Mouse (Mus musculus) mouse embryonic stem cell (cell line): ENCODE data around the gene Tbl1x.

Source experiments
- in situ Hi-C, 2 experiments: fragments of 300-500 bp; cut with MboI; formaldehyde crosslinking; loops; 1 replicate in 1 of 2; 3 replicates in 1 of 2; pipeline ENCODE4 v1.14.3; 2019 to 2020; ENCODE audit warnings: low sequenced_read_pairs in 2 of 2, low pct_unique_long_range_greater_than_20kb in 1 of 2, mixed read lengths in 1 of 2; ENCODE audit not compliant: unreplicated experiment in 1 of 2

The Tbl1x gene

GRCm38 (mm10) chrX:77585974-77586373 lies 75.2 kb downstream of the Tbl1x start:
- in situ Hi-C loops = no loop called here

DNA sequence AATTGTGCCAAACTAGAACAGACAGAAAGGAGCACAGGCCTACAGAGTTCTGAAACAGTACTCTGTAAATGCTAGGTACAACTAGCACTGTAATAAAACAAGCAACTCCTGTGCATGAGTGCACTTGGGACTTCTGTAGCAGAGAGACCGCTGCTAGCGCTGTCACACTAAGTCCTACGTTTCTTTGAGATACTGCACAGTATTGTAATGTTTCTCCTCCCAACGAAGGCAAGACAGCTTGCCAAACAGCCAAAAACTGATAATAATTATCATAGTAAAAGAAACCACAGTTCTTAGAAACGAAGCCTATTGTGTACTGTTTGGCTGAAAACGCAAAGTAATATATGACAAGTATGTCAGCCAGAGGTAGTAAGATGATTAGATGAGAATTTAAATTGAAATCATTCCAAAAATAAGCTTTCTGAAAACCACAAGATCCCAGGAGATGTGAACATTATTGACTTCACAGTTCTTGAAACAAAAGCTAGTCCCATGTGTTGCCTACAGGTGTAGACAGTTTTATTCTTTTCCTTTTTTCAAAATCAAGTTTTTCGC lies 83.9 kb downstream of the Tbl1x start:
- in situ Hi-C loops = no loop called here

- in situ Hi-C loops = no loop called here
These were observed 86.9 kb downstream of the Tbl1x start for GRCm38 (mm10) chrX:77597674-77598073.

- in situ Hi-C loops = no loop called here
These were observed 87.9 kb downstream of the Tbl1x start for GRCm38 (mm10) chrX:77598736-77599135.

GRCm38 (mm10) chrX:77603496-77604258 lies 92.9 kb downstream of the Tbl1x start:
- in situ Hi-C loops = no loop called here

DNA sequence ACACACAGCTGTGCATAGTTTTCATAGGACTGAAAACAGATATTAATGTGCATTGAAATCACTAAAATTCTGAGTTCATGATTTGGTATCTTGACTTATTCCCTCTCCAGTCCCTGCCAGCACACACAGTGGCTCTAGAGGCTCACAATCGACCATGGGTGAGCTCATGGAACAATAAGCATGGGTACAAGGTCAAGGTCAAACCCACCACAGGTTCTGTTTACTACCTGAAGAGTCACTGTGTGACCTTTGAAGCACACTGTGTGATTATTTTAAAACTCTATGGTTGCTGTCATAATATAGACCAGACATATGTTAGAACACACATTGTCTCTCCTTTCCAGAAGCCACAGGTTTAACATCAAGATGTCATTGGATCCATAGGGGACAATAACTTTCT lies 96.7 kb downstream of the Tbl1x start:
- in situ Hi-C loops = no loop called here

GRCm38 (mm10) chrX:77608947-77609703 lies 98.3 kb downstream of the Tbl1x start:
- in situ Hi-C loops = no loop called here

GRCm38 (mm10) chrX:77611938-77612337 lies 101.1 kb downstream of the Tbl1x start:
- in situ Hi-C loops = no loop called here

DNA sequence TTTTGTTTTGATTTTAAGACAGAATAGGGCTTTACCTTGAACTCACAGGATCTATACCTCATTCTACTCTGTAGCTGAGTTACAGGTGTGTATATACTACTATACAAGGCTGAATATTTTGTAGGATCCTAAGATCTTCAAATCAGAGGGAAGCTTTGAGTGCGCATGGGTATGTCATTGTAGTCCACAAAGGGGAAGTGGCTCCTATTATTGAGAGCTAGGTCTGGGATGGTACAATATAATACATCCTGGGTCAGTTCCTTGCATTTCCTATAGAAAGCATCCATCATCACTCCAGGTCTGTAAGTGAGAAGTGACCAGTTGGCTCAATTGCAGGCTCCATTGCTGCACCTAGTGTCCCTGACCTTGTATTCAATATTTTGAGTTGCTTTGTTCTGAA lies 102.2 kb downstream of the Tbl1x start:
- in situ Hi-C loops = no loop called here

- in situ Hi-C loops = no loop called here
These were observed 105.0 kb downstream of the Tbl1x start for GRCm38 (mm10) chrX:77615735-77616293.

DNA sequence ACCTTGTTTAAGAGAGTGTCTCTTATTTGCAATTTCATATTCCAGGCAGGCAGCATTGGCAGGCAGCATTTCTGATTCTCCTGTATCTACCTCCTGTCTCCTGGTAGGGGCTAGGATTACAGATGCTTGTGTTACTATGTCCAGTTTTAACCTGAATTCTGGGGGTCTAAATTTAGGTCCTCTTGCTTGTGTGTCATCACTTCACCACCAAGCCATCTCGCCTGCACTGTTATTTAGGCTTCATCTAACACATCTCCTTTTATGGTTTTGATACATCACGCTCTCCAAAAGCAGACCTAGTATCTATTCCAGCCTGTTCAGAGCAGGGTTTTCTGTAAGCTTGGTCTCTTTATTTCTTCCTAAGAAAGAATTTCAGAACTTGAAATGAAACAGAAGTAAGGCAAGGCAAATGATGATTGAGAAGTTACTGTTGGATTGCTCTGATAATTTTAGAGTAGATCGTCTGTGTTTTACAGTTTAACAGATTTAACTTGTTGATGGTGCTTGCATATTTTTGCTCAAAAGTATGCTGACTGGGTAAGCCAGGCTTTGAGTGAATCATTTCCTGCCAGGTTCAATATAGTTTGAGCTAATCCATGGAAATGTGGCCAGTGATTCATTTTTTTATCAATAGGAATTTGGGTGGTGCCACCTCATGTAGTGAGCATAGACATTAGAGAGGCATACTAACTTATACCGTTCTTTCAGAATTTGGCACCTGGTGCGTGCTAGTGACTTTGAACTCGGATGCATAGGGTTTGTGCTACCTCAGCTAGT lies 106.7 kb downstream of the Tbl1x start:
- in situ Hi-C loops = no loop called here

GRCm38 (mm10) chrX:77630439-77630838 lies 119.6 kb downstream of the Tbl1x start:
- in situ Hi-C loops = loop anchor here in 1 of 2 experiments (25.0 kb wide), 1 partner anchor 193 kb away; no protein-coding TSS in a partner anchor

- in situ Hi-C loops = loop anchor here in 1 of 2 experiments (25.0 kb wide), 1 partner anchor 199 kb away; no protein-coding TSS in a partner anchor
These were observed 125.7 kb downstream of the Tbl1x start for GRCm38 (mm10) chrX:77636499-77636898.

DNA sequence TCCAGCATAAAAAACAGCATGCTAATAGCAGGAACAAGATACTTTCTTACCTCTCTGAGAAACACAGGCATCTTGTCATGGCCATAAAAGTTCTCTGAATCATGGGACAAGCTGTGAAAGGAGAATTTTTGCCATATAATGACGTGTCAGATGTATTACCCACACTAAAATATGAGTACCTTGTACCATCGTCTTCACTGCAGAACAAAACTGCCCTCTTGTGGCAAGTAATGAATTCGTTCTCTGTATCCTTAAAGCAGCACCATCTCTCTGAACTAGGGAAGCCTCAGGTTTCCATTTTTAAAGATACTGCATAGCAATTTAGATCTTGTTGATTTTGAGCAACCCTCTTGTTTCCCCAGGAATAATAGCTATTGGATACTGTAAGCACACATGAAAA lies 127.3 kb downstream of the Tbl1x start:
- in situ Hi-C loops = loop anchor here in 1 of 2 experiments (25.0 kb wide), 1 partner anchor 201 kb away; no protein-coding TSS in a partner anchor

DNA sequence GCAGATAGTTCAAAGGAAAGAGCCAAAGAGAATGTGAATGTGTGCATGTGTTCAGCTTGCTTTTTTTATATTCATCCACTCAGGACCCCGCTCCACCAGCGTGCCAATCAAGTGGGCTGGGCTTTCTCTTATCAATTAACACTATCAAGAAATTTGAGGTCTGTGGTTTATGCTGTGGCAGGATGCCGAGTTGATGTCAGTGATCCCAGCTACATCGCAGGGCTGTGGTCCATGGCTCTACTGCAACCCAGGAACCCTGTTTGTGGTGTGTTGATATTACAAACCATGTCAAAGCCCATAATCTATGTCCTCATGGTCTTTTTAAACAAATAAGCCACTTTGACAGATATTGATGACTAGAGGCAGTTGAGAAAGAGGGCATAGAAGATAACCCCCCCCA lies 129.5 kb downstream of the Tbl1x start:
- in situ Hi-C loops = loop anchor here in 1 of 2 experiments (25.0 kb wide), 1 partner anchor 203 kb away; no protein-coding TSS in a partner anchor

GRCm38 (mm10) chrX:77646164-77646563 lies 135.4 kb downstream of the Tbl1x start:
- in situ Hi-C loops = loop anchor here in 1 of 2 experiments (25.0 kb wide), 1 partner anchor 209 kb away; no protein-coding TSS in a partner anchor

DNA sequence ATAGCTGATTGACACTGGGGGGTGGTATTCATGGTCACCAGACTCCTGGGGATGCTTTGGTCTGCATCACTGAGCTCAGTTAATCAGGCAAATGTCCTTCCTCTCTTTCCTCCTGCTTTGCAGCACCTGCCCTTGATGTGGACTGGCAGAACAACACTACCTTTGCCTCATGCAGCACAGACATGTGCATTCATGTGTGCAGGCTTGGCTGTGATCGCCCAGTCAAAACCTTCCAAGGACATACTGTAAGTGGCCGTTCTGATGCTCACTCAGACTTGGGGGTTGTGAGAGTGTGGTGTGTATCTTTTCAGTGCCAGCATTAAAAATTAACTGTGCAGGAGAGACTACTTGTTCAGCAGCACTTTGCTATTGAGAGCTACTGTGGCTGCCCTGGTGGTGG lies 139.4 kb downstream of the Tbl1x start:
- in situ Hi-C loops = no loop called here

- in situ Hi-C loops = no loop called here
These were observed 151.2 kb downstream of the Tbl1x start for GRCm38 (mm10) chrX:77662030-77662429.
